Mouse (Mus musculus) C2C12 (cell line): ENCODE results near the gene Prex1.

Experiments
- CEBPB ChIP-seq: IDR thresholded peaks from one replicate; pipeline ENCODE4 v1.6.1; 2011; ENCODE audit warnings: low read depth, mild to moderate bottlenecking, control low read depth, moderate library complexity
- CTCF ChIP-seq: IDR thresholded peaks from one replicate; pipeline ENCODE4 v1.5.1; 2011; ENCODE audit not compliant: control insufficient read depth, insufficient read depth, insufficient read length
- MYOD1 ChIP-seq: IDR thresholded peaks from one replicate; pipeline ENCODE4 v1.6.1; 2011; ENCODE audit warnings: low read depth; ENCODE audit not compliant: control insufficient read depth, insufficient read length

GRCm38 (mm10) chr2:166652672-166653071 lies 61.0 kb downstream of the Prex1 start:
- TF ChIP-seq MYOD1 (no peak), CTCF (no peak), CEBPB (no peak)
